Mouse (Mus musculus) adrenal gland, postnatal 14 days (tissue): ENCODE measurements around the gene Nup107. TPM values are rescaled to one million over a fixed set of nuclear protein-coding genes. Genes with fewer than 3 reads are reported as not detected.

Source experiments
- DNase-seq: peaks from one replicate; pipeline ENCODE4 v3.0.0; 2021; ENCODE audit warnings: mixed read lengths
- total RNA-seq: library from RNA; stranded (reverse); gene quantifications from 2 replicates; pipeline ENCODE4 v1.2.3, GENCODE M21; 2021

The Nup107 gene
- total RNA-seq, 1 experiment from 2014 or later, result 14.8 TPM

DNA sequence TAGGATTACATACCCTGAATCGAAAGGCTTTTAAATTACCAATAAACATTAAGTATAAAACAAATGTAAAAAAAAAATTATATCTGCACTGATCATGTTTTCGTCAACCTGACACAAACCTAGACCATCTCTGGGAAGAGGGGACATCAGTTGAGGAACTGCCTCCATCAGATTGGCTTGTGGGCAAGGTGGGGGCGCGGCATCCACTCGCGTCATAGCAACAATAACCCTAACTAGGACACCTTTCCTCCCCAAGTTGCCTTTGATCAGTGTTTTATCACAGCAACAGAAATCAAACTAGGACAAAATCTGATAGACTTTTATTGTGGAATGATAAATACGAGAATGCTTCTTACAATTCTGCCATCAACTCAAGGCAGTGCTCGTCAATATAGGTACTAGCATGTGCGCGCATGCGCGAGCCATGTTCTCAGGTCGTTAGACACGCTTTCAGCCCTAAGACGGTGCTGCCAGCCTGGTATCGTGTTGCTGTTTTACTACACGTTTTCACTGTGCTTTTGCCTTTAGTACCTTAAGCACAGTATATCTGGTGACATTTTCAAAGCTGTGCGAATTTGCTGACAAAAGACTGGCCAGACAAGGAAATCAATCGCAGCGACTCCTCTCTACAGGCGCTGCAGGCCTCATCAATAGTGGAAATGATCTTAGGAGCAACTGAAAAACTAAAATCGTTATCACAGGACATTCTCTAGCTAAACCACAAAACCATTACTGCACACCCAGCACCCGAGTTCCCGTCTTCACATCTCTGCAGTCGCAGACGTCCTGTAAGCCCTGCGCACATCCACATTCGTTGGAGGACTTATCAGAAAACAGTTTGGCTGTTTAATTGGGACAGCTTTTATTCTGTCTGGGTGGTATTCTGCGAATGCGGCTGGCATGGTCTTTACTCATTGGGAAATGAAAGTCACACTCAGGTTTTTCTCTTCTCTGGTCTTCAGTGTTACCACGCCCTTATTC, 11.7 kb upstream of the Nup107 start:
- DNase-seq, result no peak

GRCm38 (mm10) chr10:117801886-117802285, 9.4 kb upstream of the Nup107 start:
- DNase-seq, result no peak

DNA sequence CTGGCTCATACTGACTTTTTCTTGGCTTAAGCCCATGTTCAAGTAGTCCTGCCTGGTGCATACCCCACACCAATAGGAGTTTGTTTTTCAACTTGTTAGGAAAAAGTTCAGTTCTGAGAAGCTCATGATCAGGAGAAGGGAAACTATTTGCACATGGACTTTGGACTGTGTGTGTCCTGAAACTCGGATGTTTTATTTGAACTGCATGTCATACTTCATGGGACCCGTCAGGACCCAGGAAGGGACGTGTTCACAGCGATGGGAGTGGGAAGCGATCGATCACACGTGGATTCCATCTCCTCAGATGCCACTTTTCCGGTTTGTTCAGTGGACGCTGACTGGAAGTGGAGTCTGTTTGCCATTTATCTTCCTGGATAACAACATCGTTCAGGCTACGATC, 7.3 kb upstream of the Nup107 start:
- no peak for DNase-seq

DNA sequence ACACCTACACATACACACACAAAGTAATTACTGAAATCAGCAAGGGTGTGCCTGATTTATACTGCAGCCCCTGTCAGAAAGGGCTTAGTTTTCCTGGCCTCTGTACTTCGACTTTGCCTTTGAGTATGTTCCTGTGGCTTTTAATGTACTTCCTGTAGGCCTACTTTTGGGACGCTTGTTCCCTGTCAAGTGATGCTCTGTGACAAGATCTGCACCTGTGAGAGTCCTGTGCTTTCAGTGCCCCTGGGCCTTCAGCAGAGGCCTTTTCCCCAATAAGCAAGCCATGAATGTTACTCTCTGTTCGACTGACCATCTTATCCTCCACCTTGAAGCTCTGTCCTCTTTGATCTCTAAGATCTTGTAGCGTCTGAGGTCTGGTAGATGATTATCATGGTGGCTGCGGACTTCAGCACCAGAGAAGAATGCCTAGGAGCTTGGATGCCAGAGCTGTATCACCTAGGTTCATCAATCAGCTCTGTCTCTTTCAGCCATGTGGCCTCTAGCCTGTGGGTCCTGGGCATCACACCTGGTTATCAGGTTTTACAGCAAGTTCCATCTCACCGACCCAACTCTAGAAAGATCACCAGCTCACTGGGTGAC, 6.0 kb upstream of the Nup107 start:
- no peak for DNase-seq

DNA sequence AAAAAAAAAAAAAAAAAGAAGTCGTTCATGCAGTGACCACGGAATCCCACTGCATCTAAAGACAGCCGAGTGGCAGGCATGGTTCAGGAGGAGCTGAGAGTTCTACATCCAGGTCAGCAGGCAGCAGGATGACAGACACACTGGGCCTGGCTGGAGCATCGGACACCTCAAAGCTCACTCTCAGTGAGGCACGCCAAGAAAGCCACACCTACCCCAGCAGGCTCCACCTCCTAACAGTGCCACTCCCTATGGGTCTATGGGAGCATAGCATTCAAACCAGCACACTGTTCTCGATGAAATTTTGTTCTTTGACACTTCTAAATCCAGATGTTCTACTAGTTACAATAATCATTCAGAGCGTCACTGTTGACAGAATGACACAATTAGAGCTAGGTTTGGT, 5.2 kb upstream of the Nup107 start:
- DNase-seq, result no peak

GRCm38 (mm10) chr10:117797106-117797505, 4.6 kb upstream of the Nup107 start:
- DNase-seq, result no peak

- no peak for DNase-seq
These were observed 3.7 kb upstream of the Nup107 start for GRCm38 (mm10) chr10:117796181-117796580.

DNA sequence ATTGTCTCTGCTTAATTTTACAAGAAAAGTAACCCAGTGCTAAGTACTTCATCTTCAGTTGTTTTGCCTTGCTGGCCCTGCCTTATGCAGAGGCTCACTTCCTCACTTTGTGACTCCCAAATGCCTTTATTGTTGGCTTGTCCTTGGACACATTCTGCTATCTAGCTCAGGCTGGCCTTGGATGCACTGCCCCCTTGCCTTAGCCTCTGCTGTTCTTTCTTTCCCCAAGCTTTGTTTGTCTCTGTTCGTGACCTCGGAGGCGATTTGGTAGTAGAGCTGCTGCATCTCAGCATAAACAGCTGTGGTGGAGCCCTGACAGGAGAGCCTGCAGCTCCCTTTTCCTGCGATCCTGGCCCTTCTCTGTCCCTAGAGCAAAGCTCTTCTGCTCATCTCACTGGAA, 2.7 kb upstream of the Nup107 start:
- DNase-seq, result no peak

DNA sequence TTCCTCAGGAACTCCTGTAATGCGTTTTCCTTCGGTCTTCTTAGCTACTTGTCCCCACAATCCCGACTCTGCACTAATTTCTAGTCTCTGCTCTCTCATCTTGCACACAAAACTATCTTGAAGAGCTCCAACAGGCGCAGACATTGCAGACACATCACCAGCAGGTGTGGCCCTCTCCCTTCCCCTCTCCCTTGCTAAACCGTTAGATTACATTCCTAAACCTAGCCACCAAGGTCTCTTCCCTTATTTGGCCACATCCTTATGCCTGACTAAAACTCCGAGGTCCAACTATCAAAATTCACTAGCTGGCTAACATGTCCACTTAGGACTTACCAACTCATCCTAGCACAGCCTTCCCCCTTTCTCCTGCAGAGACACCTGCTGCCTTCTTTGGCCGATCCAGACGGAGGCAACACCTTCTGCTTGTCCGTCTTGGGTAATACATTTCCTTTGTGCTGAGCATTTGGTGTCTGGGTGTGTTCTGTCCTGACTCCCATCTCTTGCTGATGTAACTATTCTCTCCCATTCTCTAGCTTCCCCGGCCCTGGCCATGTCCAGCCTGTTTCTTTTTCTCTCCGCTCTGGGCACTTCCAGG, 1.0 kb upstream of the Nup107 start:
- no peak for DNase-seq

DNA sequence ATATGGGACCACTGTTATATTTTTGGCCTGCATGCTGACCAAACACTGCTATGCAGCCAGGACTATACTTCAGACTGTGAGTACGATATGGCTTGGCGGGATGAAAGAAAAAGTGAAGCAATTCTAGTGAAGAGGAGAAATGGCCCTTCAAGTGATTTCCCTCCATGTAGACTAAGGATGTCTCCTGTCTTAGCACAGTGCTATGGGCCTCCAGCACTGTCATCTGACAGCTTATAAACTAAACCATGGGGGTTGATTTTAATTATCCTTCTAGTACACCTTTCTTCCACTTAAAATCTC, 1.4 kb downstream of the Nup107 start:
- DNase-seq, result no peak

DNA sequence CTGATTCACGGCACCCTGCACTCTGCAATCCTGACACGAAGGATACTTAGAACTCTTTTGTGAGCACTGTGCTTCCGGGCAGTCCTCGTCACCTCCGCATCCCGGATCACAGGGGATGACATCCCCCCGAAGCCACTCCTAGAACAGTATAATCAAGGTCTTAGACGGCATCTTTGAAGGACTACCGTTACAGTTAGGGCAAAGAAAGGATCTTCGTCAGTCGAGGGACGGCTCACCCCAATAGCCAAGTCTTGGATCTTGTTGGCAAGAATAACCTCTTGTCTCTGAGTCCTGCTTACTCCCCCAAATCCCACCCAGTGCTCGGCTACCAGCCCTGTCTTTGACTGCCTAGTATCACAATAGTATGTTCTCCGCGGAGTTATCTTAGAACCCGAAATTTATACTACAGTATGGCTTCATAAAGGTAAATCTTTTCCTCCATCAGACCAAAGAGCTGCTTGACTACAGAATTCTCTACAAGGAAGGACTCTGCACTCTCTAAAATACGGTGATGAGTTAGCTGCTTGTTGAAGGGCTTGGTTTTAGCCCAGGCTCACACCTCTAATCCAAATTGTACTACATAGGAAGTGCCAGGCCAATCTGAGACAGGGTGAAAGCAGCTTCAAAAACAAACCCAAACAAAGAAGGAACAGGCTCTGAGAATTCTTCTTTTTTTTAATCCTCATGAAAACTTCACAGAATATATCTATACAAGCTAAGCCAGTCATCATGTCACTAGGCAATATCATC, 1.9 kb downstream of the Nup107 start:
- DNase-seq, result no peak

GRCm38 (mm10) chr10:117790011-117790410, 2.5 kb downstream of the Nup107 start:
- no peak for DNase-seq

GRCm38 (mm10) chr10:117784646-117785045, 7.9 kb downstream of the Nup107 start:
- no peak for DNase-seq

DNA sequence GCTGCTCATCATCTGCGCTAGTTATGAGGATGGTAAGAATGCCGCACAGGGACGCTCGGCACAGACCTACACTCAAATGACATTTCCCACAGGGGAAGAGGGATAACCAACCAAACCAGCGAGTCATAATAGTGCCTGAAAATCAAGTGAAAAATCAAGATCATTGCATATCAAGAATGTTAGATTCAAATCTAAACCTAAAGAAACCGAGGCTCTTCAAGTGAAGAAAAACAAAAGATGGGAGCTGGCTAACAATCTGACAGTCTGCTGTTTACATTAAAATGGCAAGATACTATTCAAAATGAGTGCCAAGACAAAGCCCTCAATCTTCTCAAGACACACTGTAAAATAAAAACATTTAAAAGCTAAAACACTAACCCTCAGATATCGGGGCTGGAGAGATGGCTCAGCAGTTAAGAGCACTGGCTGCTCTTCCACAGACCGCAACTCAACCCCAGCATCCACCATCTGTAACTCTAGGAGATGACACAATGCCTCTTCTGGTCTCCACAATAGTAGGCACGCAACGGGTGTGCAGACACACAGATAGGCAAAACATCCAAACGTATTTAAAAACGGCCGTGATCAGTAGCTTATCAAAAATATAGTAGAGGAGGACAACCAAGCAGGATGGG, 8.6 kb downstream of the Nup107 start:
- no peak for DNase-seq

DNA sequence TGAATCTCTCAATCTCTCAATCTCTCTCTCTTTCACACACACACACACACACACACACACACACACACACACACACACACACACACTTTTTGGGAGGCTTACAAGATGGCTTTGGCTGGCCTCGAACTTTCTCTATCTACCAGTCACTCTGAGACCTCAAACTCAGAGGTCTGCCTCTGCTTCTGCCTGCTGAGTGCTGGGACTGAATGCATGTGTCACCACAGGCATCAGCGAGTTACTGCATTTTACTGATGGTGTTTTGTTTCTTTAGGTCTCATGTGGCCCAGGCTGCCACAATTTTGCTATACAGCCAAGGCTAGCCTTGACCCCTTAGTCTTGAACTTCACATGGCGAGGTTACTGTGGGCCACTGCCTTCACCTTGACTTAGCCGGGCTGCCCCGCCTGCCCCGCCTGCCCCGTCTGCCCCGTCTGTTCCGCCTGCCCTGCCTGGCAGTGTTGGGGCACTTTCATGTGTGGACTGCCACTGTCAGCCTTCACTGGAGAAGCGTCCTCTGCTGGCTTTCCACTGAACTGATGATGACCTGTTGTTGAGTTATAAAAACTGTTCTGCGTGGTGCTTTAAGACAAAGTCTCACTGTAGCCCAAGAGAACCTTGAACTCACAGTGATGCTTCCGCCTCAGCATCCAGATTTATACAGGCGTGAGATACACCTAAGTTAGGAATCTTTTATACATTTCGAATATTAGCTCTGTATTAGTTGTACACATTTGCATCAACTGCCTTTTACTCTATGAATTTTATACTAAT, 9.8 kb downstream of the Nup107 start:
- DNase-seq, result peak; percentile 17

DNA sequence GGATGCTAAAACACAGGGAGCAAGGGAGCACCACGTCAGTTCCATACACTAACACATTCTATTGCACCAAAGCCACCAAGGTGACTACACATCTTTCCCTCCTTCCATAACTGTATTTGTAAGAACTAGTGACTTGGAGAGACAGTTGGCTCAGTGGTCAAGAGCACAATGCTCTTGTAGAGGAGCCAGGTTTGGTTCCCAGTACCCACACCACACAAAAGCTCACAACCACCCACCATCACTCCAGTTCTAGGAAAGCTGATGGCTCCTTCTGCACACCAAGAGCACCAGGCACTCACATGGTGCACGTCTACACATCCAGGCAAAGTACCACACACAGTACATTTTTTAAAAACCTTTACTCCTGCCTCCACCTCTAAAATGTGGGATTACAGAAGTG, 10.4 kb downstream of the Nup107 start:
- DNase-seq, result no peak

DNA sequence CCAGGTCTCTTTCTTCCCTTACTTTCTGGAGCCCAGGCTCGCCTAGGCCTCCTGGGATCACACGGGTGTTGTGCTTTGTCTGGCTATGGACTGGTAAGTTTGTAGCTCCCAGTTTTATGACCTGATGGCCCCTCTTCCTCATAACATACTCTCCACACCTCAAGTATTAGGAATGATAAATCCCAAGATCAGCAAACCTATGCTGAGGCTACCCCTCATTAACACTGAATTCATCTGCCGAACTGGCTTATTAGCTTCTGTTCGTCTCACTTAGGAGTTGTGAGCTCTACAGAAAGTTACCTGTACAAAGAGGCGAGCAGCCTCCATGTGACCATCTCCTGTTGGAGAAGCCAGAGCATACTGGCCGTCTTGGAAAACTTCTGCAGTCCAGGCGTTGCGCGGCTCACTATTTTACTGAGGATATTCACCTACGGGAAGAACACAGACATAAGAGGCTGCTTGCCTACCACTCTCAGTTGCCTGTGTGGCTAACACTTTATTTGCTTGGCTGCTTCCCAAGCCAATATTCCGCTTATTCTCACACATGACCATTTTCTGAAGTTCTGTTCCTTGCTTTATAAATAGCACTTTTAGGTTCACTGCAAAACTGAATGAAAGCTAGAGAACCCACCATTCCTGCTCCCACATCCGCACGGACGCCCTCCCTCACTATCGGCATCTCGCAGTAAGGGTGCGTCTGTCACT, 11.3 kb downstream of the Nup107 start:
- DNase-seq, result no peak

- no peak for DNase-seq
These were observed 12.1 kb downstream of the Nup107 start for GRCm38 (mm10) chr10:117780306-117780911.

GRCm38 (mm10) chr10:117779581-117780305, 12.8 kb downstream of the Nup107 start:
- DNase-seq, result no peak

GRCm38 (mm10) chr10:117778951-117779350, 13.6 kb downstream of the Nup107 start:
- DNase-seq, result no peak
